Mouse (Mus musculus) embryonic facial prominence, embryonic 11.5 days (tissue): ENCODE measurements around the gene Taf3. TPM values are rescaled to one million over a fixed set of nuclear protein-coding genes. Genes with fewer than 3 reads are reported as not detected.

Source experiments
- ATAC-seq: fragments of 200-750 bp; cut with Nextera tagmentation; replicated peaks from 2 replicates; pipeline ENCODE4 v1.8.0; 2017; ENCODE audit warnings: low read depth; ENCODE audit not compliant: insufficient number of reproducible peaks, low FRiP score, low TSS enrichment
- DNase-seq: peaks from one replicate; pipeline ENCODE4 v3.0.0-alpha.2; 2015; ENCODE audit warnings: low spot score
- H3K27ac ChIP-seq: fragments of 300-500 bp; sonication (generic); replicated peaks from 2 replicates; pipeline ENCODE4 v1.5.1; 2014; ENCODE audit warnings: mild to moderate bottlenecking, low read depth, low read length, control low read depth
- H3K27me3 ChIP-seq: fragments of 300-500 bp; sonication (generic); 2 replicates; pipeline ENCODE4 v1.6.1; 2014; ENCODE audit warnings: mild to moderate bottlenecking, low read length, moderate library complexity, mixed read lengths; ENCODE audit not compliant: control insufficient read depth, insufficient read depth
- H3K36me3 ChIP-seq: fragments of 300-500 bp; sonication (generic); replicated peaks from 2 replicates; pipeline ENCODE4 v1.6.1; 2014; ENCODE audit warnings: low read depth, mild to moderate bottlenecking, low read length, moderate library complexity, mixed read lengths; ENCODE audit not compliant: control insufficient read depth, insufficient read depth
- H3K4me1 ChIP-seq: fragments of 300-500 bp; sonication (generic); 2 replicates; pipeline ENCODE4 v1.6.1; 2014; ENCODE audit warnings: low read length, mixed read lengths; ENCODE audit not compliant: control insufficient read depth, insufficient read depth
- H3K4me2 ChIP-seq: fragments of 300-500 bp; sonication (generic); 2 replicates; pipeline ENCODE4 v1.6.1; 2014; ENCODE audit warnings: low read depth, mild to moderate bottlenecking, control low read depth, low read length, moderate library complexity
- H3K4me3 ChIP-seq: fragments of 300-500 bp; sonication (generic); 2 replicates; pipeline ENCODE4 v1.5.1; 2014; ENCODE audit warnings: low read depth, low read length, control low read depth
- H3K9ac ChIP-seq: fragments of 300-500 bp; sonication (generic); replicated peaks from 2 replicates; pipeline ENCODE4 v1.6.1; 2014; ENCODE audit warnings: mild to moderate bottlenecking, control low read depth, low read length
- H3K9me3 ChIP-seq: fragments of 300-500 bp; sonication (generic); replicated peaks from 2 replicates; pipeline ENCODE4 v1.6.1; 2016; ENCODE audit warnings: mild to moderate bottlenecking, low read length, inconsistent platforms, mixed read lengths; ENCODE audit not compliant: control insufficient read depth
- WGBS: fragments of 180-500 bp; shearing (Covaris S2); extraction: QIAGEN DNeasy Blood & Tissue Kit; methylation state at CpG from one replicate; pipeline ENCODE4 v1.1.7; 2014; 5-methylcytosine and 5-hydroxymethylcytosine counted together
- polyA plus RNA-seq: library from polyadenylated mRNA; unstranded; fragments of >200 nt; fragmentation: Nextera tagmentation; extraction: Ambion mirVana; gene quantifications from 2 replicates; pipeline ENCODE4 v1.2.1, GENCODE M21; 2014

The Taf3 gene
- polyA plus RNA-seq, 1 experiment from 2014 or later: 16.4 TPM

DNA sequence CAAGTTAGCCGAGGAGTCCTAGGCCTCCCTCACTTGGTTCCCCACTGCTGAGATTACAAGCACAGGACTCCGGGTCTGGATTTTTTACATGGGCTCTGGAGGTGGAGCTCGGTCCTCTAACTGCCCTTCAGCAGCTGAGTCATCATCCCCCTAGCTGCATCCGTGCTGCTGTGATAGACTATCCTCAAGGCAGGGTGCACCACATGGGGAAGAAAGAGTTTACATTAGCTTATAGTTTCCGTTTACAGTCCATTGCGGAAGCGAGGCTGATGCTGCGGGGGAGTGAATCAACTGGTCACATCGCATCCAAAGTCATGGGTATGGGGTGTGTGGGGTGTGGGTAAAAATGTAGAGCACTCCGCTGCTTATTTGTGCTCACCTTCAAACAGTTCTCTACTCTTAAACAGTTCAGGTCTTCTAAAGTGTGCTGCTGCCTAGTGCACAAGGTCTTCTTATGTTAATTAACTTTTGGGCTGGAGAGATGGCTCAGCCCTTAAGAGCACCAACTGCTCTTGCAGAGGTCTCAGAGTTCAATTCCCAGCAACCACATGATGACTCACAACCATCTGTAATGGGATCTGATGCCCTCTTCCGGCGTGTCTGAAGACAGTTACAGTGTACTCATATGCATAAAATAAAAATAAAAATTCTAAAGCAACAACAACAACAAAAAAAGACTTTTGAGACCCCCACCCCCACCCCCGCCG, 144.4 kb downstream of the Taf3 start:
- no peak overlapping the region for H3K9ac ChIP-seq
- 66% methylated on average over 14 of the region's 14 CpGs for WGBS
- no peaks in the 10 kb centered on the region for H3K36me3 ChIP-seq
- no peak for ATAC-seq
- H3K9me3 ChIP-seq: no peaks in the 10 kb centered on the region
- no peak overlapping the region for H3K4me2 ChIP-seq
- DNase-seq: no peak
- no peak overlapping the region for H3K4me3 ChIP-seq
- H3K27ac ChIP-seq: no peak overlapping the region
- peaks cover 3% of the 10 kb centered on the region; the same call in 1 of the 2 replicates for H3K27me3 ChIP-seq
- H3K4me1 ChIP-seq: no peaks in the 10 kb centered on the region

DNA sequence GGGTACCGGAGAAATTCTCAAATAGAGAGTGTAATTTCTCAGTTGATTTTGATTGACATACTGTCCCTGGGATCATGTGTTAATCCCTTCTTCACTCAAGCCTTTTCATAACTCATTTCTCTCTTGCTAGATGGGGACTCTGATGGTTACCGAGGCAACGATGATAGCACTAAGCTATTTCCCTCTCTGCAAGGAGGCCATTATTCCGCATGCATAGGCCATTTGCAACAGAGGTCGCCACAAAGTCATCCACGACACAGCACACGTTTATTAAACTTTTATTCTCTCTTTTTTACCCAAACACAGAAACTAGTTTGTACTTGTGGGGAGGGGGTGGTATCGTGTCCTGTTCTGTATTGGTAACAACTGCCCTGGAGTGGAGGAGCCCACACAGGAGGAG, 150.6 kb downstream of the Taf3 start:
- H3K9me3 ChIP-seq: no peaks in the 10 kb centered on the region
- ATAC-seq: no peak
- H3K9ac ChIP-seq: no peak overlapping the region
- WGBS: 9% methylated on average over 8 of the region's 8 CpGs
- H3K4me2 ChIP-seq: no peak overlapping the region
- no peak overlapping the region for H3K4me3 ChIP-seq
- H3K27me3 ChIP-seq: peaks cover 52% of the 10 kb centered on the region
- H3K4me1 ChIP-seq: no peaks in the 10 kb centered on the region; the same call in 1 of the 2 replicates
- H3K27ac ChIP-seq: no peak overlapping the region
- no peaks in the 10 kb centered on the region for H3K36me3 ChIP-seq
- DNase-seq: peak; percentile 45

DNA sequence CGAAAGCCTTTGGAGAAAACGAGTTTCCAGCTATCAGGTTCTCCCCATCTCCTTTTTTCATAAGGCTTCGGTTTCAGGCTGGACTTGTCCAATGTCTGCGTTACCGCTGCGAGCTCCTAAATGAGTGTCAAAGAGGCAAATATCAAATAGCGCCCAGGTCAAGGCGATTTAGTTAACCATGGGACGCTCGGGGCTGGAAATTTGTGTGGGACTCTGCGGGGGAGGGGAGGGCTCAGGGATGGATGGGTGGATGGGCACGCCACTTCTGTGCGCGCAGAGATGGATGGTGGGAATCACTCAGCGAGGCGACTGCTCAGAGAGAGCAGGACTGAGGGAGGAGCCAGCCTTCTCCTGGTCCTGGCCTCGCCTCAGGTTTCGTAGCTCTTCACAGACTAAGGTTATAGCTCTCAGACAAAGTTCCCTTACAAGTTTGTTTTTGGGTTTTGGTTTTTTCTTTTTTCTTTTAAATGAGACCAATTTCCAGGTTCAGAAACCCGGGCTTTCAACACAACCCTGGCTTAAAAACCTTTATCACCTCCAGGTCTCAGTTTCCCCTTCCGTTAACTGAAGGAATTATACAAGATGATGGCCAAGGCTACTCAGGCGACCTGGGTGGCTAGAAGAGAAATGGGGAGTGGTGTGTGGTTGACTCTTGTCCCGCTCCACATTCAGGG, 152.2 kb downstream of the Taf3 start:
- peak overlapping the region; percentile 33 for H3K4me2 ChIP-seq
- DNase-seq (peak; percentile 58), ATAC-seq (peak; percentile 66; the same call in 1 of the 2 replicates)
- no peaks in the 10 kb centered on the region for H3K9me3 ChIP-seq
- H3K36me3 ChIP-seq: no peaks in the 10 kb centered on the region
- 0 out of 2 replicates have a peak overlapping the region, but pooled peaks have one; percentile 3 for H3K4me3 ChIP-seq
- H3K27ac ChIP-seq: no peak overlapping the region
- H3K9ac ChIP-seq: no peak overlapping the region
- peaks cover 56% of the 10 kb centered on the region for H3K27me3 ChIP-seq
- H3K4me1 ChIP-seq: no peaks in the 10 kb centered on the region; the same call in 1 of the 2 replicates
- WGBS: under 1% methylated on average over 22 of the region's 22 CpGs

DNA sequence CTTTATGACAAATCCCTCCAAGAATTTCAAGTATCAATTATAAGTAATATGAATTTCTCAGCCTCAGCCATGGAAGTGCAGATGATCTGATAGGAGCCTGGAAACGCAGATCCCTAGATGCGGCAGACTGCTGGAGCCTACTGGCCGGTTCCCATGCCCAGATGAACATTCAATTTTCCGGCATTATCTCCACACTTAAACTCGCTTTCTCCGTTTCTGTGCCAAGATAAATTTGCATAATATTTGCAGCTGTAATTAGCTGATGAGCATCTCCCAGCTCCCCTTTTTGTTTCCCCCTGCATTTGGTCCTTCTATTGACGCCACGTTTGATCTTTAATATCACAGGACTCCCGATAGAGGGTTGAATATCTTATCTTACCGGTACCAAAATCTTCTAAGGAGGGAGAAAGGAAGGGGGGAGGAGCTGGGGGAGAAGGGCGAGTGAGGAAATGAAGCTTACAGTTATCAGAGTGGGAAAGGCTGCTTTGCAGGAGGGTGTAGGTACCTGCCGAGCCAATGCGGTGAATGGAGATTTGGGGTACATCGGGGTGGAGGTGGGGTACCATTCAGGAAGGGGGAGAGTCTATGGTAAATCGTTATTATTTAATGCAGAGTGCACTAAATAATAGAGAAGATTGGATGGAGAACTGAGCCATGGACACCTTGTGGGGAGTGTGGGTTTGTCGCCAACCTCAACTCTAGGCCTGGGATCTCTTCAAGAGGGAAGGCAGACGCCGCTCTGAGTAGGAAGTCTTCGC, 153.4 kb downstream of the Taf3 start:
- Histone ChIP-seq H3K9me3 (no peaks in the 10 kb centered on the region), H3K4me3 (no peak overlapping the region), H3K36me3 (no peaks in the 10 kb centered on the region), H3K27ac (no peak overlapping the region), H3K4me2 (no peak overlapping the region; the same call in 1 of the 2 replicates), H3K27me3 (peaks cover 67% of the 10 kb centered on the region), H3K4me1 (no peaks in the 10 kb centered on the region; the same call in 1 of the 2 replicates), H3K9ac (no peak overlapping the region)
- WGBS: 2% methylated on average over 19 of the region's 19 CpGs
- DNase-seq (no peak), ATAC-seq (no peak)

DNA sequence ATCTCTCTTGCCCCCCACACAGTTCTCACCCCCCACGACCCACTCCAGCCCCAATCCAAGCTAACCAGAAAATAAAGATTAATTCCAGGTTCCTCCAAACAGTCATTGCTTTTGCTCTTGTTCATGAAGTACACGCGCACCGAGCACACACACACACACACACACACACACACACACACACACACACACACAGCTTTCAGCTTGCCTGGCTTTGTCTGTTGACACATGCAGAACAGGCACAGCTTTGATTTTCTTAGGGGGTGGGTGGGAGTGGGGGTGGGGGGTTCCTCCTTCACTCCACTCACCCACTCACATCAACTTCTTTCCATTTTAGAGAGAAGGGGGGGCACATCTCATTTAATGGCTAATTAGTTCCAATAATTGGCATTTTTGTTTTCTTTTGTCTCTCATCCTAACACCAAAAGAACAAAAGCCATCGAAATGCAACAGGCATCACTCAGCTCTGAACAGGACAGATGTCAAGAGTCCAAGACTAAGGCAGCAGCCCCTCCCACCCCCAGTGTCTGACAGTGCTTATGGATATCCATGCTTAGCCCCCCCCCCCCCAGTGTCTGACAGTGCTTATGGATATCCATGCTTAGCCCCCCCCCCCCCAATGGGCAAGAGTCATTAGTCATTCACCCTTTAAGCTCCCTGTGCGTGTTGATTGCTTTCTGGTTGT, 155.0 kb downstream of the Taf3 start:
- Histone ChIP-seq H3K36me3 (no peaks in the 10 kb centered on the region), H3K9ac (no peak overlapping the region), H3K4me2 (no peak overlapping the region), H3K9me3 (no peaks in the 10 kb centered on the region), H3K4me3 (no peak overlapping the region), H3K27ac (no peak overlapping the region), H3K27me3 (peaks cover 77% of the 10 kb centered on the region), H3K4me1 (no peaks in the 10 kb centered on the region; the same call in 1 of the 2 replicates)
- no peak for ATAC-seq
- DNase-seq: no peak
- WGBS: 2% methylated on average over 6 of the region's 6 CpGs

DNA sequence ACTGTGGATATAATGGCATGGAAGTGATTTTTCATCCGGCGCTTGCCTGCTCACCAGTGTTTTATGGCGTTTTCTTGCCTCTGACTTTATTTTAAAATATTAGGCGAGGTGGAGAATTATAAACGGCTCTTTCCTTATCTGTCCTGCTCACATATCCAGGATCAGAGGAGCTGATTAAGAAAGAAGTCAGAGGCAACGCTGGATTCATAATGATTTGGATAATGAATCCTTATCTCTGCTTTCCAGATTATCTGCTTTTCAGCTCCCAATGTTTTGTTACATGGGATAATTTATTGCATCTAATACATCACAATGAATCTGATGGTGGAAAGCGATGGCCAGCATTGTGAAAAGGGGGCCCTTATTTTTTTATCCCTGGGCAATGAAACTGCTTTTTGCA, 155.9 kb downstream of the Taf3 start:
- Histone ChIP-seq H3K27ac (no peak overlapping the region), H3K4me3 (no peak overlapping the region), H3K4me2 (no peak overlapping the region), H3K9me3 (no peaks in the 10 kb centered on the region), H3K9ac (no peak overlapping the region), H3K36me3 (no peaks in the 10 kb centered on the region), H3K27me3 (peaks cover 73% of the 10 kb centered on the region), H3K4me1 (no peaks in the 10 kb centered on the region; the same call in 1 of the 2 replicates)
- DNase-seq (no peak), ATAC-seq (no peak)
- WGBS: 4% methylated on average over 7 of the region's 7 CpGs

DNA sequence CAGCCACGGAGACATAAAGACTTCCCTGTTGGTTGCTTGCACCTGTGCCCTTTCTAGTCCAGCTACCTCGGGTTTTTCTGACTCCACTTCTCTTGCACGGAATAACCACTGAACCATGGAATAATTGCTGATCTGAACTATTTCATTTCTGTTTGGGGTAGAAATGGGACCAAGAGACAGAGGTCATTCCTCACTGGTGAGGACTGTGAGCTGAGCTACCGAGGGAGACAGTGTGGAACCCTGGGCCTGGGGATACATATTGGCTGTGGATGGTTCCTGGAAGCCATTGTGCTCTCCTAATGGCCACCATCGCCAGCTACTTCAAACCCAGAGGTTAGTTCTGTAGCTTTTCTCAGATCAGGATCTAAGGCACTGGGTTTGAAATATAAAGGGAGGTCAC, 157.5 kb downstream of the Taf3 start:
- DNase-seq (no peak), ATAC-seq (no peak)
- 3% methylated on average over 5 of the region's 5 CpGs for WGBS

More for the DNA sequence above, 157.5 kb downstream of the Taf3 start:
- Histone ChIP-seq H3K4me1 (no peaks in the 10 kb centered on the region; the same call in 1 of the 2 replicates), H3K4me3 (no peak overlapping the region), H3K9ac (no peak overlapping the region), H3K4me2 (no peak overlapping the region), H3K27me3 (peaks cover 66% of the 10 kb centered on the region), H3K9me3 (no peaks in the 10 kb centered on the region), H3K36me3 (no peaks in the 10 kb centered on the region), H3K27ac (no peak overlapping the region)
